Mouse (Mus musculus) Patski (cell line): ENCODE results near the gene Fig4. TPM values are rescaled to one million over a fixed set of nuclear protein-coding genes. Genes with fewer than 3 reads are reported as not detected.

Experiments used
- ATAC-seq: fragments of 100-300 bp; one replicate; pipeline ENCODE4 v1.8.0; 2021
- CTCF ChIA-PET: fragments of 350-600 bp; sonication (Branson Sonifier 250); formaldehyde crosslinking; loops from one replicate; lab custom pipeline; 2022; ENCODE audit warnings: inconsistent platforms; lab: Charles Lee
- POLR2A ChIA-PET: fragments of 350-600 bp; sonication (Branson Sonifier 250); formaldehyde crosslinking; loops from one replicate; lab custom pipeline; 2022; ENCODE audit warnings: antibody characterized with exemption, inconsistent platforms; lab: Charles Lee
- DNase-seq: peaks from one replicate; pipeline ENCODE4 v3.0.0-alpha.2; 2011; ENCODE audit warnings: low read depth, low spot score
- H3K27me3 ChIP-seq: fragments of 371-371 bp; one replicate; pipeline ENCODE4 v1.5.1; 2021
- CTCF ChIP-seq: fragments of 100-300 bp; IDR thresholded peaks from one replicate; pipeline ENCODE4 v1.5.1; 2021
- in situ Hi-C: fragments of 300-500 bp; cut with MboI; formaldehyde crosslinking; loops from 3 replicates; pipeline ENCODE4 v1.11.1; 2018; ENCODE audit warnings: low pct_unique_long_range_greater_than_20kb, mixed read lengths
- polyA plus RNA-seq: library from polyadenylated mRNA; unstranded; gene quantifications from one replicate; pipeline ENCODE4 v1.2.3, GENCODE M21; 2021

The Fig4 gene
- polyA plus RNA-seq, 1 experiment from 2014 or later, result 17.1 TPM

DNA sequence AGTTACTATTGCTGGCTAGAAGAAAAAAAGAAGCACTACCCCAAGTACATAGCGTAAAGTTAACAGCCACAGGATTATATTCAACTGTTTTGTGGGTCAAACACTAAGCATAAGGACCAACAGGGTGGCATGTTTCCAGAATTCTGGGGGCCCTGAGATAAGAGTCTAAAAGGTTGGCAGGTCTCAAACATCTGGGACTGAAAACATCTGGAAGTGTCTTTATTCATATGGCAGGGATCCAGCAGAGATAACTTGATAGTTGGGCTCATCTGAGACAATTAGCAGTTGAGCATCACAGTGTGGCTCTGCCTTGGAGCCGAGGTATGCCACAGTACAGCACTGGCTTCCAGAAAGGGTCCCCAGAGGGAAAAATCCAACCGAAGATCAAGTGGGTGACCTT lies 153.8 kb downstream of the Fig4 start:
- peaks cover 36% of the 10 kb centered on the region for H3K27me3 ChIP-seq
- in situ Hi-C loops, result no loop called here
- ChIA-PET CTCF (interaction anchor here (0.6 kb wide), 1 partner anchor 139 kb away, joined by 3 read pairs; no protein-coding TSS in a partner anchor), POLR2A (no interaction called here)
- no peak for TF ChIP-seq CTCF
- no peak for ATAC-seq
- no peak for DNase-seq

DNA sequence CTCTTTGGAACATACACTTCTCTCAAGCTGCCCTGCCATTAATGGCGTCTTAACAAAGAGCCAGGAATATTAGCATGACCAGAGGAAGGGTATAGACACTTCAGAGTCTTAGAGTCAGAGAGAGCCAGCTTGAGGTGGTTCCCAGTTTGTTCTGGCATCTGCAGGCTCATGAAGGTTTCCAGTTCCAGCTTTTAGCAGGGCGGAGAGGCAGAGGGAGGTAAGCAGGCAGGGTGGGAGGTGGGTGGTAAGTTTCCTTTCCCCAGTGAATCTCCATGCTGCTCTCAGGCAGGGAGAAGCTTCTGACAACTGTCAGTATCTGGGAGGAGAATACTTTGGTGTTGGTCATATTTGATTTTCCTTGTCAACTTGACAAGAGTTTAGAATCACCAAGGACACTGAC lies 156.9 kb downstream of the Fig4 start:
- in situ Hi-C loops, result no loop called here
- H3K27me3 ChIP-seq, result peaks cover 38% of the 10 kb centered on the region
- no peak for TF ChIP-seq CTCF
- CTCF ChIA-PET, result no interaction called here
- no peak for ATAC-seq
- no peak for DNase-seq
- POLR2A ChIA-PET, result interaction anchor here (0.6 kb wide), 1 partner anchor 70 kb away, joined by 3 read pairs; no protein-coding TSS in a partner anchor

Other genes with a start within 250 kb of the Fig4 start
- not detected for gene Gpr6, start 231.0 kb downstream of the Fig4 start, polyA plus RNA-seq
- gene Ak9, start 720 bp upstream of the Fig4 start, polyA plus RNA-seq, result 0.09 TPM
- 17.8 TPM for gene Zbtb24, start 147.1 kb upstream of the Fig4 start, polyA plus RNA-seq
- gene Mical1, start 173.1 kb upstream of the Fig4 start, polyA plus RNA-seq, result 16.6 TPM
- gene Smpd2, start 187.1 kb upstream of the Fig4 start, polyA plus RNA-seq, result 43.7 TPM
- gene Ppil6, start 187.2 kb upstream of the Fig4 start, polyA plus RNA-seq, result 6.4 TPM
- gene Cd164, start 216.2 kb upstream of the Fig4 start, polyA plus RNA-seq, result 433 TPM